Mouse (Mus musculus): ENCODE data around the gene Tspan14.

Gene Tspan14

DNA sequence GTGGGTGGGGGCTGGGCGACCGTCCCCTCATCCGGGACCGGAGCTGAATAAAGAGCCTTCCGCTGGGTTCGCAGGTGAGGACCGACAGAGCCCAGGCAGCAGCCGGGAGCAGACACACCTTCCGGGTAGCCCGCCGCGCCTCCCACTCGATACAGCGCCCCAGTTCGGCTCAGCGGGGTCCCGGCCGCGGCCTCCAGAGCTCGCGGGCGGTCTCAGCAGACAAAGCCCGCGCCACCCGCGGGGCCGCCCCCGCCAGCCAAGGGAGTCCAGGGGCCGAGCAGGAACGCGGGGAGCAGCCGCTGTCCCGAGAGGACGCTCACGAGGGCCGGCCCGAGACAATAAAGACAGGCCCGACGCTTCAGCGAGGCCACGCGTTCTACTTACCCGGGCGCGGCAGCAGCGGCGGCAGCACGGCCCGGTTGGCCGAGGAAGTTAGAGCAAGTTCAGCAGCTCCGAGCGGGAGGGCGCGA, at the start of gene Tspan14:
TSS of gene Tspan14 (minus strand) at position 416 of the 470 bp plus-strand sequence.
- DNase-seq (ENCODE audit: low spot score) = no peak

DNA sequence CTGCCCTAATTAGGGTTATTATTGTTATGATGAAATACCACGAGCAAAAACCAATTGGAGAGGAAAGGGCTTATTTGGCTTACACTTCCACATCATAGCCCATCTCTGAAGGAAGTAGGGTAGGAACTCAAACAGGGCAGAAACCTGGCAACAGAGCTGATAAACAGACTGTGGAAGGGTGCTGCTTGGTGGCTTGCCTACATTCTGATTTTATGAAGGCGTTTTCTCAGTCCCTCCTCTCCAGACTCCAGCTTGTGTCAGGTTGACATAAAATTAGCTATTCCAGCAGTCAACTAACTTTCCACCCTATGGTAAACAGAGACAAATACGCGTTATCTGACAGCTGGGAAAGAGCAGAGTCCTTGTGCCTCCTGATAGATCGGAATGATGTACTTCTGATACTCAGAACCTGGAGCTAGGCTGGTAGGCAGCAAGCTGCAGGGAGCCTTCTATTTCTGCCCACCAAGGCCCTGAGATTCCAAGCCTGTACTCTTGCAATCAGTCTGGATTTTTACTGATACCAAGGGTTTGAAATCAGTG, 48.2 kb upstream of the Tspan14 start:
- no peak for DNase-seq (ENCODE audit: low spot score)

DNA sequence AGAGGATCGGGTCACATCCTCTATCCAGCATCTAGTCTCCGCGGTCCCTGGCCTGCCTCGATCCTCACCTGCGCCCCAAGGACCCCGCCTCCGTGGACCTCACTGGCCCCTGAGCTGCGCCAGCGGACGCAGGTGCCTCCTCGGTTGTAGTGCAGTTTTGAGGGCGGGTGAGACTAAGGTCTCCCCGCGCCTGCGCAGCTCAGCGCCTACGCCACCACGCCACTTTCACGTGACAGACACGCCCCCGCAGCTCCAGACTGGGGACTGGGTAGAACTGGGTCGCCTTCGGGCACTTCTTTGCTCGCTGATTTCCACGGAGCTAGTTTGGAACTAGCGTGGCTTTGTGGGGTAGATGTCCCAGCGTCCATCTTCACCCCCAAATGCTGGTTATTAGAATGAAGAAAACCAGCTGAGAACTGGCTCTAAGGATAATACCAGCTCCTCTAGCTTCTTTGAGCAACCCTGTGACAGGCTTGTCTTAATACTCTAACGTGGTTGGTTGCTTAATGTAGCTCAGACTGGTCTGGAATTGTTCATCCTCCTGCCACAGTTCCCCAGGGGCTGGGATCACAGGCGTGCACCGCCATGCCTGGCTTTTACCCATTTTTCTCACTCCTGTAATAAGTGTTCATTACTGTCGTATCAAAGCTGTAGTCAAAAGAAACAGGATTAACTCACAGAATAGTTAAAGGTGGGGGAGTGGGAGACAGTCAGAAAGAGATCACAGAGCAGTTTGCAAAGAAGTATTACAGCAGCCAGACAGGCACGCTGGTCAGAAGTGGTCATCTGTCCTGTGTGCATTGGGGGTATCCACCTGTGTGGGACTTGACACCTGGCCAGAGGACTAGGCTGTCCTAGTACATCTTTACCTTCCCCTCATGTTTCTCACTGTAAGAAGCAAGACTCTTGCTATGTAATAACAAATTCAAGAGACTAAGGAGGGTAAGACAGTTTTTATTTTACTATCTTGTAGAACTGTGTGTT, 47.3 kb upstream of the Tspan14 start, which contains the start of gene Fam213a:
TSS of gene Fam213a (minus strand) at position 159 of the 984 bp plus-strand sequence.
- peak; percentile 77 for DNase-seq (ENCODE audit: low spot score)

DNA sequence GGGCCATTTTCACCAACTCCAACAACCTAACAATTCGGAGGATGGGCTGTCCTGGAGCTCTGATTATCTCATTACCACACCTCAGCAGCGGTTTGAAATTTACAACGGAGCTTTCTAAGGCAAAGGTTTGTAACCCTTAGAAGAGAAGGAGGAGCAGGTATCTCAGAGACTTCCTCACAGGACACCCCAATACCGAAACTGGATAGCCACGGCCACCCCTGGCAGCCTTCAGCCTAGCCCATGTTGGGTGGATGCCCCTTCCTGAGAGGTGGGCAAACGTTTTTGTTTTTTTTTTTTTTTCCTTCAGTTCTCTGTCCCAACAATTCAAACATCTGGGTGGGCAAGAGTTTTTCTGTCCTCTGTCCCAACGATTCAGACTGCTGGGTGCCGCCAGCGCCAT, 46.5 kb upstream of the Tspan14 start:
- DNase-seq (ENCODE audit: low spot score) = no peak

DNA sequence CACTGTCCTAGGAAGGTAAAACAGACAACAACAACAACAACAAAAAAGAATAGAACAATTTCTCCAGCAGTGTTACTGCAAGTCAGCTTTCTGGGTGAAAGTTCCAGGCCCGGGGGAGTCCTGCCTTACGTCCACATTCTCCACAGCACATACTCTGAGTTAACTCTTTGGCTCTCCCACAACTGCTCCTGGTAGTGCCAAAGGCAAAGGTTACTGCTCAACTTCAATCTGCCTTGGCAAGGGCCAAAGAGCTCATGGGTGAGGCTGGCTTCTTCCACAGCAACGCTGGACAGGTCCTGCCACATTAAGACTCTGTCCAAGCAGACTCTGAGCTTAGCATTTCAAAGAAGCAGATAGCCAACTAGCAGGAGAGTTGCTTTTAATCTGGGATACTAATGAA, 45.3 kb upstream of the Tspan14 start:
- DNase-seq (ENCODE audit: low spot score) = no peak

GRCm38 (mm10) chr14:41008138-41008537, 41.5 kb upstream of the Tspan14 start:
- no peak for DNase-seq (ENCODE audit: low spot score)

DNA sequence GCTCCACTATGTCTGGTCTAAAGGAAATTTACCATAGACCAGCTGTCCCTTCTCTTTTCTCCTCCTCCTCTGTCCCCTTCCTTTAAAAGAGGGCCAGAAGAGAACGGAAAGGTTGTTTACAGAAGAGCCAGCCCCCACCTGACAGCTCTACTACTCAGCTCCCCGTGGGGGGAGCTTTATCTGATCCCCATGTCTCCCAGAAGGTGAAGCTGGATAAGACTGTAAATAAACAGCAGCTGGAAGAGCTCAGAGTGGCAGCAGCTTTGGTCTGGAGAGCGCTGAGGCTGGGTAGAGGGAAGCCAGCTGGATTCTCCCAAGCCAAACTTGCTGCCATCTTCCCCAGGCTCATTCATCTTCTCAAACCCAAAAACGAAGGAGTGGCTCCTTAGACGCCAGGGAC, 41.0 kb upstream of the Tspan14 start:
- no peak for DNase-seq (ENCODE audit: low spot score)

- no peak for DNase-seq (ENCODE audit: low spot score)
Observed at GRCm38 (mm10) chr14:41006899-41007298, 40.3 kb upstream of the Tspan14 start.

DNA sequence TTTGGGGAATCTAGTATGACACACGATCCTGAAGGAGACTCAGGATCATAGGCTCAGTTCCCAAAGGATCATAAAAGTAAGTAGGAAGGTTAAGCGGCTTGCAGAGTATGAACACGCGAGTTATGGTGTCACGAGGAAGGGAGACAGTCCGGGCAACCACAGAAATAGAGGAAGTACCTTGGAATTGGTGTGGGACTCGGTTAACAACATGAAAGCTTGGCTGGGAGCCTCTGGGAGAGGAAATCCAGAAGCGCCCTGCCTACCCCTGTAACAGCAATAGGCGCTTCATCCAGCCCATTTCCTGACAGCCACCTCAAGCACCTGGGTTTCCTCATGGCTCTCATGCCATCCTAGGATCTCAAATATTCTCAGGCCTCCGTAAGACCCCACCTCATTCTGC, 39.7 kb upstream of the Tspan14 start:
- no peak for DNase-seq (ENCODE audit: low spot score)

DNA sequence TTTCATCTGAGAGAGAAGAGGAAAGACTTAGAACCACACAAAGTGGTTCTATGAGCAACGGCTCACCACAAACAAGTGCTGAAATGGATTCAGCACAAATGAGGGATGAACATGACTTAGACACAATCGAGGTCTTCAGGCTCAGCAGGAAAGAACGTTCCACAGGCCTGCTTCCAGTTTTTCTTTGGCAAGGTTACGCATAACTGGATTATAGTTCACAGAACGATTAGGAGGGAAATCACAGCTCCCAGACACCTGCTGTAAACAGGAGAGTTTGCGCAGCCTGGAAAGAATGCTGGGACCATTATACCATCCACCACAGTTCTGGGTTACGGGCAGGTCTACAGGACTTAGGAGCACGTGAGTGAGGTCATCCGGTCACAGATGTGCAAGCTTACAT, 39.1 kb upstream of the Tspan14 start:
- DNase-seq (ENCODE audit: low spot score) = no peak

GRCm38 (mm10) chr14:41004201-41005141, 37.9 kb upstream of the Tspan14 start:
- no peak for DNase-seq (ENCODE audit: low spot score)

- DNase-seq (ENCODE audit: low spot score) = no peak
Observed at GRCm38 (mm10) chr14:41001576-41001975, 35.0 kb upstream of the Tspan14 start.

GRCm38 (mm10) chr14:41000801-41001200, 34.2 kb upstream of the Tspan14 start:
- no peak for DNase-seq (ENCODE audit: low spot score)

GRCm38 (mm10) chr14:40999904-41000645, 33.5 kb upstream of the Tspan14 start:
- DNase-seq (ENCODE audit: low spot score) = no peak

GRCm38 (mm10) chr14:40996171-40996570, 29.6 kb upstream of the Tspan14 start:
- no peak for DNase-seq (ENCODE audit: low spot score)

GRCm38 (mm10) chr14:40992464-40992863, 25.9 kb upstream of the Tspan14 start:
- DNase-seq (ENCODE audit: low spot score) = no peak

GRCm38 (mm10) chr14:40988780-40989179, 22.2 kb upstream of the Tspan14 start:
- no peak for DNase-seq (ENCODE audit: low spot score)

DNA sequence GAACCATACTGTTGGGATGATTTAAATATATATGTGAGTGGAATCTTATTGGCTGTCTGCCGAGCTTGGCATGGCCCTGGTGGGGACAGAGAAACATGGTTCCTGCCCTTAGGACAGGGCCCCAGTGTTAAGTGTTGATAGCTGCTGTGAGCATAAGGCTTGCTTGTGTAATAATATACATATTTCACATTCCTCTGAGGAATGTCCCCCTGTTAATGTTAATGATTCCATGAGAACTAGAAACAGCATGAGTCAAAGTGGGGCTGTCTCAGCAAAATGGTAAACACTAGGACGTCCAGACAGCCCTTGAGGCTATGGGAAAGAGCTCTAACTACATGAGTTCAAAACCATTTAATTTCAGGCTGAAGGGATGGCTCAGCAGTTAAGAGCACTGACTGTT, 20.6 kb upstream of the Tspan14 start:
- DNase-seq (ENCODE audit: low spot score) = no peak

DNA sequence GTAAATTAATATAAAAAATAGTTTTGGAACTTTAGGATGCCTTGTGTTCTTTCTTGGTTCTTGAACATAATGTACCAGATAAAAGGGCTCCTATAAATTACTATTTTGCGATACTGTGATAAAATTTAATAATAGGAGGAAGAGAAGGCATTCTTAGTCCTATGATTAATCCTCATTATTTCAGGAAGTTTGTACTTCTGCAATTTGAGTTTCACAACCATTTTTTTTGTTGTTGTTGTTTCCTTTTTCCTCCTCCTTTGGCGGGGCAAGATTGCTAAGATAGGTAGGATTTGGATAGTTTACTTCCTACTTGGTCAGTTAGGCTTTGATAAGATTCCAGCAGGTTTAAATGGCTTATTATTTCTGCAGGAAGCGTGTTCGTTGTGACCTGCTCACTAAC, 19.0 kb upstream of the Tspan14 start:
- no peak for DNase-seq (ENCODE audit: low spot score)

DNA sequence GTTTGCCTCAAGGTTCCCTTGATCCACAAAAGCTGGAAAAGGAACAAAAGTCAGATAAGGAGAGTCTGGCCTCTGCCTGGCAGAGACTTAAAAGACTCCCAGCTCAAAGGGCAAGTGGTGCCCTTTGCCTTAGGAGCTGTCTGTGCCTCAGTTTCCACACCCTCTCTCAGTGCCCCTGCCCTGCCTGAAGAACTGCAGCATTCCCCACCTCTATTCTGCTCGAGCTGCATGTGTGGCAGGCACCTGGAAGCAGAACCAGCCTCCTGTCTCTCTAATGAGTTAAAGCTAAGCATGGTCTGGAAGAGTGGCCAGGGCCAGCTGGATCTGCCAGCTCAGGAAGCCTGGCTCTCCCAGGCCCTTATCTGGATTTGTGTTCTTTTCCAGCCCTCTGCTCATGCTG, 13.1 kb upstream of the Tspan14 start:
- DNase-seq (ENCODE audit: low spot score) = no peak

GRCm38 (mm10) chr14:40979002-40979401, 12.4 kb upstream of the Tspan14 start:
- DNase-seq (ENCODE audit: low spot score) = no peak
